26 mouse cellular contexts compared by ENCODE assay signal in the genomic region with DNA sequence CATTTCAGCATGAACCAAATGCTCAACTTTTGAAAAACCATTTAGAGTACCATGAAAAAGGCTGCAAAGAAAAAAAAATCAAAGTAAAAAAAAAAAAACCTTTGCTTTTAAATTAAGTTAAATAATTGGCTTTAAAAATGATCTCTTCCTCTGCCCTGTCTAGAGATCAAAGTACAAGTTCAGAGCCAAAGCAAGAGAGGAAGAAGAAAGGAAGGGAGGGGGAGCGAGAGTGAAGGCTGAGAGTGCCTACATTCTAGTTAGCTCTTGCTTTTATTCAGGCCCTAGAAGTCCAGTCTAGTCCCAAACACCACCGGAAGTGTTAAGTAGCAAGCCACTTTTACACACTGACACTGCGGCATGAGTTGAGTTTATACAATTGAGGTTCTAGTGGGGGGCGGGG.
DNase-seq lines count a peak whose midpoint lies in the region; ATAC-seq lines count a peak whose summit lies in the region.
"Had no signal": no experiment of that assay in that cellular context is flagged by ENCODE, and none has a peak within 500 bp of the region (broad histone marks: within the 10 kb centered on the region; RNA-seq: fewer than 3 reads in every experiment).

No protein-coding gene starts in this region.

- H3K9ac ChIP-seq in forebrain, embryonic 12.5 days: no peak overlapping the region
- no peak overlapping the region for H3K9ac ChIP-seq in midbrain, embryonic 15.5 days
- H3K9ac ChIP-seq: embryonic facial prominence, embryonic 13.5 days; forebrain, postnatal 0 days; hindbrain, embryonic 13.5 days had no signal

- WGBS in forebrain, embryonic 10.5 days: 74% methylated on average over 4 of the region's 4 CpGs
- WGBS in forebrain, embryonic 12.5 days: 64% methylated on average over 4 of the region's 4 CpGs
- WGBS in midbrain, embryonic 15.5 days: 73% methylated on average over 4 of the region's 4 CpGs
- 78% methylated on average over 4 of the region's 4 CpGs for WGBS in midbrain, embryonic 10.5 days

- ATAC-seq in forebrain, embryonic 12.5 days (ENCODE audit: low FRiP score): no peak
- ATAC-seq in midbrain, embryonic 15.5 days (replicated peaks): no peak
- ATAC-seq in activated CD4-positive, CD25-positive, alpha-beta regulatory T cell, adult 4 months: peak; percentile 61
- ATAC-seq: forebrain, embryonic 14.5 days; forebrain, postnatal 0 days; hindbrain, embryonic 16.5 days had no signal

- no peaks in the 10 kb centered on the region for H3K36me3 ChIP-seq in forebrain, embryonic 10.5 days (replicated peaks)
- H3K36me3 ChIP-seq in forebrain, embryonic 12.5 days (replicated peaks): no peaks in the 10 kb centered on the region
- no peaks in the 10 kb centered on the region for H3K36me3 ChIP-seq in midbrain, embryonic 15.5 days (replicated peaks)
- H3K36me3 ChIP-seq in midbrain, embryonic 10.5 days: no peaks in the 10 kb centered on the region
- H3K36me3 ChIP-seq: embryonic facial prominence, embryonic 10.5 days; embryonic facial prominence, embryonic 13.5 days; hindbrain, embryonic 10.5 days; hindbrain, embryonic 13.5 days had no signal

- H3K4me1 ChIP-seq in forebrain, embryonic 10.5 days: peaks cover 12% of the 10 kb centered on the region
- peaks cover 6% of the 10 kb centered on the region; the same call in 1 of the 2 replicates for H3K4me1 ChIP-seq in forebrain, embryonic 12.5 days
- H3K4me1 ChIP-seq in midbrain, embryonic 15.5 days: peaks cover 29% of the 10 kb centered on the region
- H3K4me1 ChIP-seq in midbrain, embryonic 10.5 days: peaks cover 17% of the 10 kb centered on the region
- H3K4me1 ChIP-seq: embryonic facial prominence, embryonic 13.5 days; hindbrain, embryonic 10.5 days had no signal

- H3K4me3 ChIP-seq in forebrain, embryonic 10.5 days: no peak overlapping the region
- H3K4me3 ChIP-seq in forebrain, embryonic 12.5 days (replicated peaks): no peak overlapping the region
- no peak overlapping the region for H3K4me3 ChIP-seq in midbrain, embryonic 15.5 days
- H3K4me3 ChIP-seq in midbrain, embryonic 10.5 days: no peak overlapping the region
- H3K4me3 ChIP-seq: embryonic facial prominence, embryonic 10.5 days; embryonic facial prominence, embryonic 13.5 days; erythroblast, embryonic 14.5 days; hindbrain, embryonic 10.5 days; hindbrain, embryonic 13.5 days had no signal

- H3K9me3 ChIP-seq in forebrain, embryonic 10.5 days: no peaks in the 10 kb centered on the region
- H3K9me3 ChIP-seq in forebrain, embryonic 12.5 days: no peaks in the 10 kb centered on the region
- H3K9me3 ChIP-seq in midbrain, embryonic 15.5 days: no peaks in the 10 kb centered on the region
- no peaks in the 10 kb centered on the region for H3K9me3 ChIP-seq in midbrain, embryonic 10.5 days (replicated peaks)
- H3K9me3 ChIP-seq: embryonic facial prominence, embryonic 10.5 days; embryonic facial prominence, embryonic 13.5 days; hindbrain, embryonic 10.5 days; hindbrain, embryonic 13.5 days had no signal

- H3K4me2 ChIP-seq in forebrain, embryonic 12.5 days: no peak overlapping the region
- no peak overlapping the region for H3K4me2 ChIP-seq in midbrain, embryonic 15.5 days
- H3K4me2 ChIP-seq: embryonic facial prominence, embryonic 13.5 days; heart, embryonic 11.5 days; hindbrain, embryonic 13.5 days had no signal

- 0 out of 2 replicates have a peak overlapping the region, but pooled peaks have one; percentile 5 for H3K27ac ChIP-seq in forebrain, embryonic 10.5 days
- no peak overlapping the region for H3K27ac ChIP-seq in forebrain, embryonic 12.5 days
- 0 out of 2 replicates have a peak overlapping the region, but pooled peaks have one; percentile 10 for H3K27ac ChIP-seq in midbrain, embryonic 15.5 days
- no peak overlapping the region for H3K27ac ChIP-seq in midbrain, embryonic 10.5 days (replicated peaks)
- H3K27ac ChIP-seq: embryonic facial prominence, embryonic 10.5 days; embryonic facial prominence, embryonic 13.5 days; hindbrain, embryonic 10.5 days; hindbrain, embryonic 13.5 days had no signal

- H3K27me3 ChIP-seq in forebrain, embryonic 10.5 days (ENCODE audit: poor library complexity, severe bottlenecking): peaks cover 4% of the 10 kb centered on the region; the same call in 1 of the 2 replicates
- H3K27me3 ChIP-seq in forebrain, embryonic 12.5 days: 0 out of 2 replicates have a peak, but pooled peaks cover 5% of the 10 kb centered on the region
- H3K27me3 ChIP-seq in midbrain, embryonic 15.5 days (replicated peaks): no peaks in the 10 kb centered on the region
- H3K27me3 ChIP-seq in midbrain, embryonic 10.5 days (ENCODE audit: low read depth, poor library complexity, severe bottlenecking): no peaks in the 10 kb centered on the region
- H3K27me3 ChIP-seq: embryonic facial prominence, embryonic 13.5 days; hindbrain, embryonic 13.5 days had no signal

- DNase-seq in forebrain, embryonic 10.5 days (ENCODE audit: extremely low spot score, low spot score): no peak
- DNase-seq in midbrain, embryonic 10.5 days (ENCODE audit: low spot score): no peak
- no peak for DNase-seq in frontal cortex, postnatal 10 days (ENCODE audit: low spot score in 2 of 2)
- no peak for DNase-seq in spleen, postnatal 10 days (ENCODE audit: low spot score in 2 of 2)
- DNase-seq: adrenal gland, adult 8-10 months; adrenal gland, postnatal 25 days; cerebellum, adult 11-12 months; cerebellum, adult 8-10 months; cerebellum, postnatal 10 days; cerebellum, postnatal 36 days; embryo, embryonic 11 days; forebrain, postnatal 0 days; gastrocnemius, postnatal 10 days; gastrocnemius, postnatal 36 days; heart, postnatal 36 days had no signal

Comparison
In these comparisons a context has a peak if more than half of its experiments do, and no peak if none do; other contexts are left out.
1. H3K27ac ChIP-seq: peak in forebrain, embryonic 10.5 days (single experiment) and midbrain, embryonic 15.5 days (single experiment); none in forebrain, embryonic 12.5 days (single experiment) and midbrain, embryonic 10.5 days (single experiment).